Mouse (Mus musculus) left cerebral cortex, postnatal 10 days (tissue): ENCODE measurements at regions not wholly inside any gene's neighbourhood (a gene's known extent, or its start where the extent isn't known, plus 50 kb on each side); places are given as distances from the start of the nearest gene placed in this dataset.
A peak's percentile ranks its signal among the peaks of the same experiment; 100 is the strongest.

Source experiments
- DNase-seq, 2 experiments: peaks; one replicate each; pipeline ENCODE4 v3.0.0; 2021 to 2022; ENCODE audit warnings: low spot score in 2 of 2, mixed read lengths in 1 of 2; ENCODE audit errors: extremely low spot score in 1 of 2
- intact Hi-C: fragments of 180-260 bp; cut with DNase I; formaldehyde crosslinking; loops from one replicate; pipeline ENCODE4 v1.15.1; 2025

GRCm38 (mm10) chr16:84100444-84100843 is 414.5 kb upstream of the A730009L09Rik start:
- DNase-seq = no peak
- intact Hi-C loops = no loop called here

GRCm38 (mm10) chr16:84111610-84112009 is 403.3 kb upstream of the A730009L09Rik start:
- DNase-seq = peak in 1 of 2 experiments; percentile 12
- intact Hi-C loops = no loop called here

GRCm38 (mm10) chr16:84117556-84117955 is 397.4 kb upstream of the A730009L09Rik start:
- intact Hi-C loops = no loop called here
- no peak for DNase-seq

GRCm38 (mm10) chr16:84135651-84136200 is 379.2 kb upstream of the A730009L09Rik start:
- intact Hi-C loops = loop anchor here (10.0 kb wide), 1 partner anchor 349 kb away; no protein-coding TSS in a partner anchor

GRCm38 (mm10) chr16:84151872-84152271 is 363.0 kb upstream of the A730009L09Rik start:
- no peak for DNase-seq

More at GRCm38 (mm10) chr16:84135651-84136200, 379.2 kb upstream of the A730009L09Rik start:
- peak; percentile 17 to 58 for DNase-seq

GRCm38 (mm10) chr16:84172080-84172479 is 342.8 kb upstream of the A730009L09Rik start:
- intact Hi-C loops = no loop called here
- no peak for DNase-seq

More at GRCm38 (mm10) chr16:84151872-84152271, 363.0 kb upstream of the A730009L09Rik start:
- intact Hi-C loops = no loop called here
